ENCODE assay signal across 8 mouse cellular contexts in the genomic region with DNA sequence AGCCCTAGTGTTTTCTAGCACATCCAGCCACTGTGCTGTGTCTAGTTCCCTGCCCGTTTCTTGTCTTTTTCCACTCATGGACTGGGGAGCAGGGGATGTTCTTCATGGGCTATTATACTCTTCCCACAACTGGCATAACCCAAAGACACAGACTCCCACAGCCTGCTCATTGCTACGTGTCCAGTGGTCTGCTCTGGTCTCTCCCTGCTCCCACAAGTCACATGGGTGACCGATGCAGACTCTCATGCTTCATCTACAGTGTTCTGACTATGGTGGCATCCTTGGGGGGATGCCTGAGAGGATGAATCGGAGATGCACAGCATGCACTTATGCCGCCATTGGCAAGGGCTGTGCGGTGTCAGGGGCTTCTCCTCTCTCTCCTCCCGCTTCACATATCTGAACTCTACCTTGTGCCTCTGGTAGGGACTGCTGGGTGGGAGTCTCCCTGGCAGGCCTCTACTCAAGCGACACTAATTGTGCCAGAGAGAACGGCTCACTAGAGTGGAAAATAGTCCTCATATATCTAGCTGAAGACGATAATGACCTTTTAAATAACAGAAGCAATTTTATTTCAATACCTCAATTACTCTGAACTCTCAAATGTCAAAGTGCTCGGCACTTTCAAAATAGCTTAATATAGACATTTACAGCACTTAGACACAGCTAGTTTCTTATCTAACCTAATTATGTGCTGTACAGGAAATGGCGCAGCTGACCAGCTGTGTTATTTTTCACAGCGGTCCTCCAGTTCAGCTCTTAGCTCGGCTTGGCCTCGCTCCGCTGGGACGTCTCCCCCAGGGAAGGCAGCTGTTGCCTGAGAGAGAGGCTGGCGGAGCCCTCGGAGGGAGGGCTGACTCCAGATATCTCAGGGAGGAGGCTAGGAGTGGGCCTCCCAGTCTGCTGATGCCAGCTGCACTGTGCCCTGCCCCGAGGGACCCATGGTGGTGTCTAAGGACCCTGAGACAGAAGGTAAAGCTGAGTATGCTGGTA. TPM values are rescaled to one million over a fixed set of nuclear protein-coding genes. Genes with fewer than 3 reads are reported as not detected.
A peak's percentile ranks its signal among the peaks of the same experiment; 100 is the strongest.
DNase-seq lines count a peak whose midpoint lies in the region; ATAC-seq lines count a peak whose summit lies in the region.

No protein-coding gene starts in this region.

- H3K4me2 ChIP-seq in hindbrain, embryonic 14.5 days (replicated peaks) = 0 out of 2 replicates have a peak overlapping the region, but pooled peaks have one; percentile 1
- H3K4me2 ChIP-seq in liver, embryonic 13.5 days = no peak overlapping the region

- H3K27me3 ChIP-seq in hindbrain, embryonic 14.5 days (ENCODE audit: control insufficient read depth, insufficient read depth, low read length) = no peaks in the 10 kb centered on the region
- H3K27me3 ChIP-seq in liver, embryonic 13.5 days = no peaks in the 10 kb centered on the region

- H3K36me3 ChIP-seq in hindbrain, embryonic 14.5 days (replicated peaks; ENCODE audit: control insufficient read depth, insufficient read depth) = no peaks in the 10 kb centered on the region
- H3K36me3 ChIP-seq in liver, embryonic 13.5 days = no peaks in the 10 kb centered on the region

- peak overlapping the region; percentile 47; the same call in 1 of the 2 replicates for H3K27ac ChIP-seq in hindbrain, embryonic 14.5 days
- peak overlapping the region; percentile 27; the same call in 1 of the 2 replicates for H3K27ac ChIP-seq in liver, embryonic 13.5 days

- ATAC-seq in hindbrain, embryonic 14.5 days (ENCODE audit: low FRiP score) = peak; percentile 60; the same call in 1 of the 2 replicates
- ATAC-seq in liver, embryonic 13.5 days (ENCODE audit: low read depth) = no peak
- no peak for ATAC-seq in CD4-positive, CD25-positive, alpha-beta regulatory T cell, adult 4 months

- no peak overlapping the region for H3K9ac ChIP-seq in hindbrain, embryonic 14.5 days
- H3K9ac ChIP-seq in liver, embryonic 13.5 days = no peak overlapping the region

- H3K9me3 ChIP-seq in hindbrain, embryonic 14.5 days (ENCODE audit: control insufficient read depth, low read length) = no peaks in the 10 kb centered on the region
- H3K9me3 ChIP-seq in liver, embryonic 13.5 days (replicated peaks) = no peaks in the 10 kb centered on the region

- peaks cover 12% of the 10 kb centered on the region for H3K4me1 ChIP-seq in hindbrain, embryonic 14.5 days (replicated peaks; ENCODE audit: control insufficient read depth, insufficient read depth, low read length)
- no peaks in the 10 kb centered on the region for H3K4me1 ChIP-seq in liver, embryonic 13.5 days (replicated peaks)

- 39% methylated on average over 20 of the region's 20 CpGs for WGBS in hindbrain, embryonic 14.5 days
- WGBS in liver, embryonic 13.5 days (ENCODE audit: insufficient replicate concordance) = 56% methylated on average over 20 of the region's 20 CpGs

- peak; percentile 17 for DNase-seq in right cerebral cortex, postnatal 4 days
- DNase-seq in right cerebral cortex, postnatal 36 days (ENCODE audit: low spot score in 2 of 2) = no peak
- peak; percentile 73 for DNase-seq in gastrocnemius, postnatal 10 days
- peak; percentile 44 for DNase-seq in hindbrain, embryonic 14.5 days (ENCODE audit: low spot score)
- DNase-seq in liver, embryonic 13.5 days = no peak
- peak; percentile 8 for DNase-seq in retina, adult 2 months (ENCODE audit: low read depth, low spot score)
- no peak for DNase-seq in frontal cortex, postnatal 36 days (ENCODE audit: low spot score in 2 of 2)

- no peak overlapping the region for H3K4me3 ChIP-seq in hindbrain, embryonic 14.5 days (replicated peaks; ENCODE audit: low read length)
- H3K4me3 ChIP-seq in liver, embryonic 13.5 days (replicated peaks) = no peak overlapping the region

RNA-seq across cellular contexts. Expression of gene Lrrc18, which starts 40.6 kb away (rescaled TPM):
- under 1 TPM; 0.26 to 0.34 TPM for total RNA-seq in gastrocnemius, postnatal 10 days (2021)
- 0.22 and 0.48 TPM in 2 replicates for polyA plus RNA-seq in hindbrain, embryonic 14.5 days (2014; fragmentation: Nextera tagmentation; extraction: Ambion mirVana)
- 0.03 and 0.05 TPM in 2 replicates for polyA plus RNA-seq in liver, embryonic 13.5 days (2015; fragmentation: Nextera tagmentation; extraction: Ambion mirVana)
- polyA plus RNA-seq in CD4-positive, CD25-positive, alpha-beta regulatory T cell, adult 4 months (2017; shearing (Covaris generic)) = not detected

Comparison
In these comparisons a context has a peak if more than half of its experiments do, and no peak if none do; other contexts are left out.
1. DNase-seq: peak in right cerebral cortex, postnatal 4 days (single experiment), gastrocnemius, postnatal 10 days (single experiment), hindbrain, embryonic 14.5 days (single experiment) and retina, adult 2 months (single experiment); none in right cerebral cortex, postnatal 36 days (0 of 2), liver, embryonic 13.5 days (single experiment) and frontal cortex, postnatal 36 days (0 of 2).